Mouse (Mus musculus) activated CD4-positive, CD25-positive, alpha-beta regulatory T cell, adult 4 months (primary cell): ENCODE data around the gene Wdr66. TPM values are rescaled to one million over a fixed set of nuclear protein-coding genes. Genes with fewer than 3 reads are reported as not detected.

Experiments
- ATAC-seq: one replicate; pipeline ENCODE4 v1.8.0; 2017
- polyA plus RNA-seq, 2 experiments: library from polyadenylated mRNA; unstranded; fragments of 100-300 nt; shearing (Covaris generic); gene quantifications; one replicate each; pipeline ENCODE4 v1.2.1; 2017

Wdr66 gene
- polyA plus RNA-seq, 2 experiments from 2014 or later: 0.54 to 1.4 TPM

DNA sequence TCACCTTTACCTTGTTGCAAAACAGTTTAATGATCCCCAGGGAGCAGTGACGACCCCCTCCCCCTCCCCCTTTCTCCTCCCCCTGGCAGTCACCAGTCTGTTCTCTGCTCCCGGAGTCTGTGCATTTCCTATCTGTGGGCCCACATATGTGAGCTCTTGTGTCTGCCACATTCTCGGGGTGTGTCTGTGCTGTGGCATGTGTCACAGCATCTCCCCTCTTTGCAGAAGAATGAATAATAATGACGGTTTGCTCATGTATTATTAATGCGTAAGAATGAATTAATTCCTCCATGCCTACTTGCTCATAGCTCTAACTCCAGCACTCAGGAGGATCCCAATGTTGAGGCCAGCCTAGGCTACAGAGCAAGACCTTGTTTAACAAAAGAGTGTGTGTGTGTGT is 21.0 kb downstream of the Wdr66 start:
- ATAC-seq: no peak

DNA sequence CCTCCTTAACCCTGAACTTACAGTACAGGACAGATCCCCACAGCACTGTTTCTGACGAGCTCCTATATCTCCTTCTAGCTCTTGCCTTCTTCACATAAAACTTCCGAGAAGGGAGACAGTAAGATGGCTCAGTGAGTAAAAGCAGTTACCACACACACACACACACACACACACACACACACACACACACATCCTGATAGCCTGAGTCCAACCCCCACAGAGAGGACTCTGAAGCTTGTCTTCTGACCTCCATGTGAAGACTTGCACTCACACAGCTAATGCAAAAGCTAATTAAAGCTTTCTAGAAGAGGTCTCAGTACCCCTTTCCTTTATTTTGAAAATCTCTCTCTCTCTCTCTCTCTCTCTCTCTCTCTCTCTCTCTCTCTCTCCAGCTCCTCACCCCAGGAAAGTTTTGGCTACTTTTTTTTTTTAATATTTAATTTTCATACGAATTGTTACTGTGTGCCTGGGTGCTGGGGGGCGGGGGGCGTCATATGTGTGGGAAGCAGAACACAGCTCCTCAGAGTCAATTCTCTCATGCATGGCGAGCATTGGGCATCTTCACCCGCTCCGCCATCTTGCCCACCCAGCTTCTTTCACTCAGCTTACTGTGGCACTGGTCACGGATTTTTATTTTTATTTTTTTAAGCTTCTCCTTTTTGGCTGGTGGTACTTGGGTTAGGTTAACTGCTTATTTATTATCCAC is 24.9 kb downstream of the Wdr66 start:
- ATAC-seq: no peak

DNA sequence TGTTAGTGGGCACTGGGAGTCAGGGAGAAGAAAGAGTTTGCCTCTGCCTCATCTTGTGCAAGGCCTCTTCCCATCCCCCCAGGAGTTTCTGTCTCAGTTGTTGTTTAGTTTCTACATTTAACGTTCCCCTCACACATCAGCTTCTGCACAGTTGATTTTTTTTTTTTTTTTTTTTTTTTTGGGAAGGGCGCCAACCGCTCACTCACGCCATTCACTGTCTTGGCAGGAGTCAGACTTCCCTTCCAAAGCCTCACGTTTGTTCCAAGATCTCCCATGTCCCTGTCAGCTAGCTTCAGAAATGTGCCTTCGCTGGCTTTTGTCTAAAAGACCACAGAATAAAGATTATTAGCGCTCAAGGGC is 25.4 kb downstream of the Wdr66 start:
- ATAC-seq: no peak

DNA sequence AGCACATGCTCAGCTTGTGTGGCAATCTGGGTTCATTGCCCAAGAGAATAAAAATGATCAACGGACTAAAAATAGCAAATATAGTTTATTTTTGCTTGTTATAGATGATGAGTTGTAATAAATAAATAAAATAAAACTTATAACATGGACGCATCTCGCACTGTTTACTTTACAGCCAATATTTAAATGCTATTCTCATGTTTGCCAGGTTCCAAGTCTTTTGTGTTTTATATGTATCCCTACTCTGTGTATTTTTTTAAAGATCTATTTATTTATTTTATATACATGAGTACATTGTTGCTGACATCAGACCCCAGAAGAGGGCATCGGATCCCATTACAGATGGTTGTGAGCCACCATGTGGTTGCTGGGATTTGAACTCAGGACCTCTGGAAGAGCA is 25.8 kb downstream of the Wdr66 start:
- ATAC-seq: no peak

DNA sequence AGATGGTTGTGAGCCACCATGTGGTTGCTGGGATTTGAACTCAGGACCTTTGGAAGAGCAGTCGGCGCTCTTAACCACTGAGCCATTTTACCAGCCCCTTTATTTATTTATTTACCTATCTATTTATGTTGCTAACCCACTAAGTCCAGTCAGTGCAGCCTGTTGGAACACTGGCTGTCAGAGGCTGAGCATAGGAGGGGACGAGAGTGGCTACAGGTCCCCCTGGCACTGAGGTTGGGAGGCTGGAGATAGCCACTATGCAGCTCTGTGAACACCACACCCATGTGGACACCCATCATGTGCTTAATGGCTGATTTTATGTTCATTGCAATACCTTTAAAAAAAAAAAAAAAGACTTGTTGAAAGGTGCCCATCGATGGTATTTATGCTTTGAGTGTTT is 27.3 kb downstream of the Wdr66 start:
- ATAC-seq: no peak

DNA sequence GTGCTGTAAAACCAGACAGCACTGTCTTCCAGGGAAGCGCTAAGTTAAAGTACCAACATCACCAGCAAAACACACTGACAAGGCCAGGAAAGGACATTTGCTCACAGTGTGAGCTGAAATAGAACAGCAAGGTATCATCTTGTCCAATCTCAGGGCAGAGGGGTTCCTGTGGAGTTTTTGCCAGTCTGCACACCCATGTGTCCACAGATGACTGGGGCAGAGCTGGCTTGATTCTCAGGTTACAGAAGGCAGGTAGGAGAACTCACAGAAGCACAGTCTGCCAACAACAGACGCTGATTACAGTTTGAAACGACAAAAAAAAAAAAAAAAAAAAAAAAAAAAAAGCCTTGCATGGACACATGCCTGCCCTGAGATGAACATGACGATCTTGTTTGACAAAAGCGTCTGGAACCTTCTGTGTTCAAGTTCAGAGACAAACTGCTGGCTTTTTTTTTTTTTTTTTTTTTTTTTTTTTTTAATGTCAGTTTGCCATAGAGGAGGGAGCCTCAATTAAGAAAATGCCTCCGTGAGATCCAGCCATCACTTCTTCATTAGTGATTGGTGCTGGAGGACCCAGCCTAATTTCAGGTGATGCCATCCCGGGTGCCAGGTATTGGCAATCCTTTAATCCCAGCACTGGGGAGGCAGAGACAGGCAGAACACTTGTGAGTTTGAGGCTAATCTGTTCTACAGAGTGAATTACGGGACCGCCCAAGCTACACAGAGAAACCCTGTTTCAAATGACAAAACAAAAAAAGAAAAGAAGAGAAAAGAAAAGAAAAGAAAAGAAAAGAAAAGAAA is 29.6 kb downstream of the Wdr66 start:
- no peak for ATAC-seq

DNA sequence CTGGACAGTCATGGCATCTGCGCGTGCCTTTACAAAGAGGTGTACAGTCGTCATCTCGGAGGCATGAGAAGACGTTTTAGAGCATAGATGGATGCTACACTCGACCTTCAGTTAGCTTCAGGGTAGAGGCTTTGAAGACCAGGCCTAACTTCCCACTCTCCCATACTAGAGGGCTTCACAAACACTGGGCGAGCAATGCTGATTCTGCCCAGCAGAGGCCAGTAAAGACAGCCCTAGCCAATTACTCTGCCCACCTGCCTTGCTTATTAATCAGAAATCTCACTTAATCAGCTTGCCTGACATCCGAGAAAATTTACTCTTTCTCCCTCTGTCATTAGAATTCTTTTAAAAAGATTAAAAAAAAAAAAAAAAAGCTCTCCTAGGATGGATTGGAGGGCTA is 33.3 kb downstream of the Wdr66 start:
- no peak for ATAC-seq

DNA sequence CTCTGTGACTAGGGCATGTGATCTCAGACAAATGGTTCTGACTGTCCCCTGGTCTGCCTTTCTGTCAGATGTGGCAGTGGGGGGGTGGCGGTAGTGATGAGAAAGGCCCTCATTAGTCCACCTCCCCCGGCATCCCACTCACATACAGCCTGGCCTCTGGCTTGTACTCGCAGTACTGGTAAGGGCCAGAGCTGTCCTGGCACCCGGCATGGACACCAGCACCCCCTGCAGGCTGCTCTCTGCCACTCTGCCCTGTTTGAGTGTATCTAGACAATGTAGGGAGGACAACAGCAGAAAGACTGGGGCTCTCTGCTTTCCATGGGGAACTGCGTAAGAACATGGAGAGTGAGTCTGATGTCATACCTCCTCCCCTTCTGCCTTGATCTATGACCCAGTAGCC is 36.2 kb downstream of the Wdr66 start:
- ATAC-seq: no peak

DNA sequence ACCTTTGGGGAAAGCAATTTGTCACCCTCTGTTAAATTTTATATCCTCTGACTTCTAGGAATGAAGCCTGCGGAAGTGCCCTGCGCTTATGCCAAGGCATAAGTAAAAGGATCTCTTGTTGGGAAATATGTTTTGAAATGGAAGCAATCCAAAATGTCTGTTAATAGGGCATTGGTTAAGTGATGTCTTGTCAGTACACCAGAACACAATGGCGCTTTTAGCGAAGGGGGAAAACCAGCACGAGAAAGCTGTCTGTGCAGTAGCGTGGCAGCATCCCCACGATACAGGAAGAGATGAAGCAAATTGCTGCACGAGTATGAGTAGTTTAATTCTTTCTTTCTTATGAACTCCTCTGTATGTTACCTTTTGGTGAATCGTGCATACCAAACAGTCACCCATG is 42.8 kb downstream of the Wdr66 start:
- no peak for ATAC-seq

DNA sequence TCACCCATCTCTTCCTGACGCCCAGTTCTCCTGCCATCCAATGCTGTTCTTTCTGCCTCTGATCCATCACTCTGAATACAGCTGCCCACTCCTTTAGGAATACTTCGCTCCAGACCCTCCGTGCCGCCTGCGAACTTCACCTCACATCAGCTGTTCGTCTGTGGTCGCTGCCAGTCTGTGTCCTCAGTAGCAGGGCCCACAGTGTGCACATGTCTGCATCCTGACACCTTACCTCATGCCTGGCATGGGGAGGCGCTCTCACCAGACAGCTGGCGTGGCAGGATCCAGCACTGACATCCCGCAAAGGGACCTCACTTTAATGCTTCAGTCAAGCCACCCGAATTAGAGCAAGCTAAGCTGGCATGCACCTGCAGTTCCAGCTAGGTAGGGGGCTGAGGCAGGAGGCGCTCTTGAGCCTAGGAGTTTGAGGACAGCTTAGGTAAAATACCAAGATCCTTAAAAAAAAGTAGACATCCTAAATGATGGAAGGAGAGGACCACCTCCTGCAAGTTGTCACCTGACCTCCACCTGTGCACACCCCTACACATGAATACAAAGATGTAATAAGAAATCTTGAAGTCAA is 44.4 kb downstream of the Wdr66 start:
- ATAC-seq: no peak

DNA sequence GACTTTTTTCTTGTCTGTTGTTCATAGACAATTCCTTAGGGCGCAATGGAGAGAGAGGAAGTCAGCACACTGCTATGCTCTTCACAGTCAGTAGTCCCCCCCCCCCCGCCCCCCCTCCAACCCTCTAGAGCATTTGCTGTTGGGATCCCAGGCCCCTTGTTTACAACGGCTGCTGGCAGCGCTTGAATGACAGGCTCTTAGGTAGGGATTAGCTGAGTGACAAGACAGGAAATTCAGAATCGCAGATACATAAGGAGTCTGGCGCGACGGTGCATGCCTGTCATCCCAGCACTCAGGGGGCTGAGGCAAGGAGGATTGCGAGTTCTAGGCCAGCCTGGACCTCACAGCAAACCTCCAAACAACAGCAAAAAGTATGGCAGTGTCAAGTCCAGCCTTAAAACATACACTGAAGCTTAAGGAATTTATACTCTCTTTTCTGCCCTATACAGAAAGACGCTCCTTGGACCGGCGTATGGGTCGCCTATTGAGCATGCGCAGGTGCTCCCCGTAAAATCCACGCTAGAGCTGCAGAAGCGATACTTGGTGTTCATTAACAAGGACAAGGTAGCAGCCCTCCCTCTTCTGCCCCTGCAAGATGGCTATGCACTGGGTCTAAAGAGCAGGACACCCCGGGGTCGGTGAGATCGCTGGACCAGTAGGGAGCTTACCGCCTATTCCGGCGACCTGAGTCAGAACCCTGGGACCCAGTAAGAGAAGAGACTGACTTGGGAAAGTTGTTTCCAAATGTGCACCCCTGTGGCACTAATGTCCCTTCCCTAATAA is 45.3 kb downstream of the Wdr66 start:
- ATAC-seq: no peak

DNA sequence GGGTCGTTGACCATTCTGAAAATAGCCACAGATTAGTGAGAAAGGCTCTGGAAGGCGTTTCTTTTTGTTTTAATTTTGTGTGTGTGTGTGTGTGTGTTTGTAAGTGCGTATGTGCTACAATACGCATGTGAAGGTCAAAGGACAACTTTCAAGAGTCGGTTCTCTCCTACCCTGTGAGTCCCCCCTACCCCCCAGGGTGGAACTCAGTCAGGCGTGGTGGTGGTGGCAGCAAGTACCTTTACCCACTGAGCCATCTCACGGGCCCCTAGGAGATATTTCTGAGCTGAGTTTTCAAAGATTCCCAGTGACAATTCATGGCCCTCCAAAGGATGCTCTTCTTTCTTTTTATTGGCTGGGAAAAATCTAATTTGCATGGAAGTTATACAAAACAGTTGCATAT is 45.9 kb downstream of the Wdr66 start:
- ATAC-seq: no peak

DNA sequence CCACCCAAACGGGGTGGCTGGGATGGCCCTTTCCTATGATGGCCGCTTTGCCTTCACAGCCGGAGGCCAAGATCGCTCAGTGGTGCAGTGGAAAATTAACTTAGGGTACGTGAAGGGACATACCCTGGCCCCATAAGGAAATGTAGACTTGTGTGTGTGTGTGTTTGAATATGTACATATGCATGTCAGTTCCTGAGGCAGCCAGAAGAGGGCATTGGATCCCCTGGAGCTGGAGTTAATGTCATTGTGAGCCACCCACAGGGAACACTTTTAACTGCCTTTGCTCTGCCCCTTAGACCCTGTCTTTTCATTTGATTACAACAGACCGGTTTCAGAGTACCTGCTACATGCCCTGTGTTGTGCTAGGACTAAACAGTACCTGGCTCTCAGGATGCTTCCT is 46.6 kb downstream of the Wdr66 start:
- no peak for ATAC-seq

DNA sequence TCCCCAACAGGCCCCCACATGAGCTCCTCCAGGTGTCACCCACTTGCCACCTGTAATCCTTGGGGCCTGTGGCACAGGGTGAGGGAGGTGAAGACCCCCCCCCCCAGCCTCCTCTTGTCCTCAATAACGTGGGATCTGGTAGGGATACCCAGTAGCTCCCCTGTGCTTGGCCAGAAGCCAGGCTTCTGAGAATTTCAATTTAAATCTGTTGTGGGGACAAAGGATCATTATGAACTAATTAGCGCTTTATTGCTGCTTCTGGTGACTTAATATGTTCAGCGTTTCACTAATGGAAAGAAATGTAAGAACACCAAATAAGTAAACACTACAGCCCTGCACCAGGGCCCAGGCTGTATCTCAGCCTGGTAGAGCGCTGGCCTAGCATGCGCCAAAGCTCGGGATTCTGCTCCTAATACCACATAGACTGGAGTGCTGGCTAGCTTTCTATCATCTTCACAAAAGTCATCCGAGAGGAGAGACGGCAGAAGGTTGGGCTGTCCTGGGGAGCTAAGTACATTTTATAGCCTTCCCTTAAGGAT is 48.7 kb downstream of the Wdr66 start:
- no peak for ATAC-seq

DNA sequence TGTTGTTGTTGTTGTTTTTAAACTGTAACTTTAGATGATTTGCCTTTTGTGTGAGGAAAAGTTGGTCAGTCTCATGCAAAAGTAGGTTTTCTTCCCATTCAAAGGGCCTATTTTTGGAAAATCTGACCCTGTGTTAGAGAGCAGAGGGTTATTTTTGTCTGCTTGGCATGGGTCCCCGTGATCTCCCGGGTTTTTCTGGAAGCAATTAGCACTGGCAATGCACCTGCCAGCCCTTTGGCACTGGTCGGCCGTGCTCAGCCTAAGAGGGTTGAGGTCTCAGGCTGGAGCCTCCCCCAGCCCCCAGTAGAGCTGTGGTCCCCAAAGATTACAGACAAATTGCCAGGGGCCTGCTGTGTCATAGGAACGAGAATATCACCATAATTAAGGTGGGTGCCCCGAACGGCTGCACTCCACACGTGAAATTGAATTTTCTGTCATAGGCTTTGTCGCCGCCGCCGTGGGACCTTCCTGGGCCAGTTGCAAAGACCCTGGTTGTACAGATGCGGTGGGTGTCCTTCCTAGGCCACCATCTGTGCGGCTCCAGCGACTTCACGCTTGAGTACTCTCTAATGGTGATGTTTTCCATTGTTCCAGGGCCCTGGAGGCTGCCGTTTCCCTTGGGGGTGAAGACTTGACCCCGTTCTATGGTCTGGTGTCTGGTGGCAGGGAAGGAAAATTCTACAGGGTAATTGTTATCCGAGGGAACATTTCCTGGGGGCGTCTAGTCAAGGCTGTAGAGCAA is 50.0 kb downstream of the Wdr66 start:
- ATAC-seq: no peak

DNA sequence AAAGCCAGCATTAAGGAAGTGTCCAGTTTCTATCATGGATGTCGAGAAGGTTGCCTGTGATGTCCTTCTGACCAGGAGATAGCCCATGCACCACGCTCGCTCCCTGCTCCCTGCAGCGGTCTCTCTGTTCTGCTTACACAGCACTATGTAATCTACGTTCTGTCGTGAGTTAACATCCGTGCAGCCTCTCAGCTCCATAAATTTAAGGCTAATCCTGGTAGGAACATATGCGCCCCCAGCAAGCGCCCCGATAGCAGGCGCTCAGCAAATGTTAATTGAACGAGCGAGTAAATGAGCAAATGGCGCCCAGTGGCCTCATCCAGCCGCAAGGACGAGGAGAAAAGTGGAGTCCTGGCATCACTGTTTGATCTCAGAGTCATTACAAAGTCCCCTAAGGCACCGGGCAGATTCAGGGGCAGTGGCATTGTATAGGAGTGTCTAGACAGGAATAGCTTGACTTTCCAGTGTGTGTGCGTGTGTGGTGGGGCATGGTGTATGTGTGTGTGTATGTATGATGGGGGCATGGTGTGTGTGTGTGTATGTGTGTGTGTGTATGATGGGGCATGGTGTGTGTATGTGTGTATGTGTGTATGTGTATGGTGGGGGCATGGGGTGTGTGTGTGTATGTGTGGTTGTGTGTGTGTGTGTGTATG is 55.9 kb downstream of the Wdr66 start:
- ATAC-seq: no peak

DNA sequence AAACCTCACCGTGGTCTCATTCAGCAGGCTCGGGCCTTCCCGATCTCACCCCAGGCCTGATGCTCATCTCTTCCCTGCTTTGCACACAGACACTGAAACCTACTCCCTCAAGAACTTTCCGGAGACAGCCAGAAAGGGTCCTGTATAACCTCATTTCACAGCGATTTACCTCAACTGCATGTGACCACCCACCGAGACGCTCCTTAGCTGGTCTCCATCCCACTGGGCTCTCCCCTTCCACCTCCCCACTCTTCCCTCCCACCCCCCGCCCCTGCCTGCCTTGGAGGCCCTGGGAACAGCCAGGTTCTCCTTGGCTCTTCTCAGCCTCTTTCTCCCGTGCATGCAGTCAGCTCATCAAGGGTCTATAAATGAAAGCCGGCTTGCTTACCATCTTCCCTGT is 57.9 kb downstream of the Wdr66 start:
- ATAC-seq: no peak

DNA sequence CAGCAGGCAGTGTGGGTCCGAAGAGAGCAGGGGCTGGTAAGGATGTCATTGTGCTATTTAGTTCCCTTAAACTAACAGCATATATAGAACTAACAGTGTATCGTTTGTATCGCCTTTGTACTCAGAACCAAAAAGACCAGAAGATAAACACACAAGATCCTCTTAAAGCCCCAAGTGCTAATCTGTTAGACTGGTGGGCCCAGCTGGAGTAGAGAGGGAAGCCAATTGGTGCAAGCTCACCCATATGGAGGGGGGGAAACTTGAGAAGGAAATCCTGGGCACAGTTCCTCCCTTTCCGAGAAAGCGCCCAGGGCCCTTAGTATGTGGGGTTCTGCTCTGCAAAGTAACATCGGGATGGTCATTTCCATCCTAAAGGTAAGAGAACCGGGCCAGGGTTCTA is 58.3 kb downstream of the Wdr66 start:
- no peak for ATAC-seq

DNA sequence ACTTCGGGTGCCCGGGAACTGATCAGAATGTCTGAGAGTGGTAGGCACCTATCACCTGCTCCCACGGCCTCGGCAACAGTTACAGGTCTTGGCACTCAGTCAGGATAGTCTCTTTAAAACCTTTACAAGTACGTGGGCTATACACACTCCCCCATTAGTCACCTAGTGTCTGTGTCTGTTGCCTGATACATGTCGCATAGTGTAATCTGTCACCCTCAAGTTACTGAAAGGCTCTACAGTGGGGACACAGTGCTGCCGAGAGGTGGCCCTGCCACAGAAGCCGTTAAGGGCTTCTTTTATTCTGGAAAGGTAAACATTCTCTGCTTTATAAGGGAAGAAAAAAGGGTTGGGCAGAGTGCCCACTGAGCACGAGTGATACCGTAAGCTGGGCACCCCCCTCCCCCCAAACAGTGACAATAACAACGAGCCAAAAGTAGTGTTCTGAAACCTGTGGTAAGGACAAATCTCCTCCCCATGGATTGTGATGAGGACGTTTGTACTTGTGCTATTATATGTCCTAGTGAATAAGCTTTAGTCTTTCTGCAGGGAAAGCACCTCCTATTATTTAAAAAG is 61.2 kb downstream of the Wdr66 start:
- no peak for ATAC-seq

DNA sequence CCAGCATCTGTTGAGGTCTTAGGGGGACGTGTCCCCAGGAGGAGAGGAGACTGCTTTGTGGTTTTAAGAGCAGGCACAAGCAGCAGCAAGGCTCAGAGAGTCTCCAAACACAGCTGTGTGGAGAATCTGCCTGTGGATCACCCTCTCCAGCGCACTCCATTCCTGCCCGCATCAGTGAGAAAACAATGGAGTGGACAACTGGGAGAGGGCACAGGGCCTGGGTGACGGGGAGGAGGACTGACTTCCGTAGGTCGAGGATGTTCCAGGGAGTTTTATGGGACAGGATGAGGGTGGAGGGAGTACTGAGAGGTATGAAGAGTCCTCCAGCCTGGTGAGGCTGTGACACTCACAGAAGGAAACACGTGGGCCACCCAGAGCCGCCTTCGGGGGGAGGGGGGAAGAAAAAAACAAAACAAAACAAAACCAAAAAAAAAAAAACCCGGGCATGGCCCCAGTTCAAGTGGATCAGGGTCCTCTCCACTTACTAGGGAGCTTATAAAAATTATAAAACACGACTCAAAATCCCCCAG is 62.0 kb downstream of the Wdr66 start:
- peak; percentile 49 for ATAC-seq

DNA sequence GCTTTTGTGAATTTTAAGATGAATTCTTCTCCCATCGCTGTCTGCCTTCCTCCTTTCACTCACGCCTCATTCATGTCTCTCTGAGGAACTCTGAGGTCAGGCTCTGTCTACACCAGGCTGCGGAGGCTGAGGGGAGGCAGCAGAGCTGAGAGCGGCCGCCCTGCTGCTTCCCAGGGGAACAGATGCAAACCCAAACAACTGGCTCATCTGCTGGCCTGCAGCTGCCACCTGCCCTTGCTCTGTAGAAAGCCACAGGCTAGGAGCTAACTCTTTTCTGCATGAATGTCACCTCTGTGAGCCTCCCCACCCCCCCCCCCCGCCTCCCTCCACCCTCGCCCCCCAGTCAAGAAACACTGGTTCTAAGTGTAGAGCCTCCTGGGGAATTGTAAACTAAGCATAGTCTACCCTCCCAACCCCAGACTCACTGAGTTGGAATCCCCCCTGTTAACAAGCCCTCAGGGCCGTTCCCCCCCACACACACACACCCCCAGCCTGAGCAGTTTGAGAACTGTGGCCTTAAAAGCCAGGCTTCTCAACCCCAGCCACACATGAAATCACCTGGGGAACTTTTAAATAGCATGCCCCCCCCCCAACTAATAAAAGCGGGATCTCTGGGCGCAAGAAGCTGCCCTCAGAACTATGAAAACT is 63.4 kb downstream of the Wdr66 start:
- no peak for ATAC-seq
